Mouse (Mus musculus) ES-E14 (cell line): ENCODE results near the gene Cisd1.

ENCODE experiments used
- HCFC1 ChIP-seq: IDR thresholded peaks from 2 replicates; pipeline ENCODE4 v1.6.1; 2012; ENCODE audit warnings: low read length, inconsistent platforms, borderline replicate concordance; ENCODE audit not compliant: insufficient read depth
- MAFK ChIP-seq: IDR thresholded peaks from 2 replicates; pipeline ENCODE4 v1.6.1; 2014; ENCODE audit warnings: mild to moderate bottlenecking, low read depth, low read length, inconsistent platforms; ENCODE audit not compliant: insufficient read depth
- ZC3H11A ChIP-seq: IDR thresholded peaks from 2 replicates; pipeline ENCODE4 v1.6.1; 2012; ENCODE audit warnings: low read depth, mild to moderate bottlenecking, inconsistent platforms, low read length, borderline replicate concordance
- ZNF384 ChIP-seq: IDR thresholded peaks from 2 replicates; pipeline ENCODE4 v1.6.1; 2012; ENCODE audit warnings: low read depth, low read length, inconsistent platforms

- TF ChIP-seq ZC3H11A (no peak), HCFC1 (no peak), ZNF384 (no peak), MAFK (no peak)
Observed at GRCm38 (mm10) chr10:71341290-71341689, 3.5 kb downstream of the Cisd1 start.
